Mouse (Mus musculus): ENCODE measurements around the gene Calhm3. TPM values are rescaled to one million over a fixed set of nuclear protein-coding genes. Genes with fewer than 3 reads are reported as not detected.
"Not testable (repeated sequence)": the region's sequence is repeated elsewhere in the genome, so short reads cannot be mapped to it uniquely, and the experiment has no call there.

Gene Calhm3
- polyA plus RNA-seq, 1 experiment, result not detected

- H3K4me3 ChIP-seq (ENCODE audit: insufficient read depth, low read depth, low read length), result no peak overlapping the region
- H3K27ac ChIP-seq (replicated peaks; ENCODE audit: low read depth, low read length), result no peak overlapping the region
- H3K4me1 ChIP-seq (ENCODE audit: control insufficient read depth, insufficient read depth, insufficient read length, low read length), result no peaks in the 10 kb centered on the region
Observed at GRCm38 (mm10) chr19:47149854-47150253, 7.7 kb downstream of the Calhm3 start.

- Histone ChIP-seq H3K4me3 (ENCODE audit: insufficient read depth, low read depth, low read length) (no peak overlapping the region), H3K27ac (replicated peaks; ENCODE audit: low read depth, low read length) (no peak overlapping the region), H3K4me1 (ENCODE audit: control insufficient read depth, insufficient read depth, insufficient read length, low read length) (no peaks in the 10 kb centered on the region)
Observed at GRCm38 (mm10) chr19:47148267-47148847, 9.2 kb downstream of the Calhm3 start.

DNA sequence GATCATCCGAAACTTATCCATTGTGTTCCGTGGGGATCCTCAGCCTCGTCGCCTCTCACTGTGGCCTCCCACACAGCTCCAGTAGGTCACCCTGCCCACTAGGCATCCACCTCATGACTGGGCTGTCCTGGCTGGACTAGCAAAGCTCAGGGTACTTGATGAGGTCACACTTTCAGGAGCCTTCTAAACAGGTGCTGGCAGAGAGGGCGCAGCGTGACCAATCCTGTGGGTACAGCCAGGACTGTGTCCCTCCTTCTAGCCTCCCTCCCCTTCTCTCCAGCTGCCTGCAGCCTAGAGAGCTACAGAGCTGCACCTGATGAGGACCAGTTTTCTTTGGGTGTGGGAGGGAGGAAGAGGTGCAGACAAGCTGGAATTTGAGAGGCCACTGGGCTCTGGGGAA lies 13.4 kb downstream of the Calhm3 start, which contains the start of gene Calhm1:
TSS of gene Calhm1 (minus strand) at position 101 of the 400 bp plus-strand sequence.
- Histone ChIP-seq H3K4me3 (ENCODE audit: insufficient read depth, low read depth, low read length) (no peak within 1 kb of the TSS), H3K4me1 (ENCODE audit: control insufficient read depth, insufficient read depth, insufficient read length, low read length) (no peaks in the 10 kb centered on the region), H3K27ac (replicated peaks; ENCODE audit: low read depth, low read length) (no peak within 1 kb of the TSS)

- Histone ChIP-seq H3K4me3 (ENCODE audit: insufficient read depth, low read depth, low read length) (no peak overlapping the region), H3K4me1 (ENCODE audit: control insufficient read depth, insufficient read depth, insufficient read length, low read length) (no peaks in the 10 kb centered on the region), H3K27ac (replicated peaks; ENCODE audit: low read depth, low read length) (no peak overlapping the region)
Observed at GRCm38 (mm10) chr19:47142438-47142837, 15.1 kb downstream of the Calhm3 start.

DNA sequence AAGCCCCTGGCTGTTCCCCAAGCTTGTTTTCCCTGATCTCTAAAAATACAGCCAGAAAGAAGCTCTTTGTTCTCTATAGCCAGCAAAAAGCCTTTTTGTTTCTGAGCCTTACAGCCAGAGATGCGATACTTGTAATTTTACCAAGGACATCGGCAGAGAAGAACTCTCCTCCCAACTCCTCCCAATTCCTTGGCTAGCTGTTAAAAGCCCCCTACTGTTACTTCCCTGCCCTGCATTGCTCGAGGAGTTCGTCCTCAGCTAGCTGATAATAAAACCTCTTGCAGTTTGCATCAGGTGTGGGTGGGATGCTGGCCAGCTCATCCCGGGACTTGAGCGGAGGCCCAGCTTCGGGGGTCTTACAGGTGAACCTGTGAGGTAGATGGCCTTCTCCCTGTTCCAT lies 18.0 kb downstream of the Calhm3 start:
- H3K4me3 ChIP-seq (ENCODE audit: insufficient read depth, low read depth, low read length); H3K27ac ChIP-seq (replicated peaks; ENCODE audit: low read depth, low read length): not testable (repeated sequence)
- peaks cover 10% of the 10 kb centered on the region for H3K4me1 ChIP-seq (ENCODE audit: control insufficient read depth, insufficient read depth, insufficient read length, low read length)

DNA sequence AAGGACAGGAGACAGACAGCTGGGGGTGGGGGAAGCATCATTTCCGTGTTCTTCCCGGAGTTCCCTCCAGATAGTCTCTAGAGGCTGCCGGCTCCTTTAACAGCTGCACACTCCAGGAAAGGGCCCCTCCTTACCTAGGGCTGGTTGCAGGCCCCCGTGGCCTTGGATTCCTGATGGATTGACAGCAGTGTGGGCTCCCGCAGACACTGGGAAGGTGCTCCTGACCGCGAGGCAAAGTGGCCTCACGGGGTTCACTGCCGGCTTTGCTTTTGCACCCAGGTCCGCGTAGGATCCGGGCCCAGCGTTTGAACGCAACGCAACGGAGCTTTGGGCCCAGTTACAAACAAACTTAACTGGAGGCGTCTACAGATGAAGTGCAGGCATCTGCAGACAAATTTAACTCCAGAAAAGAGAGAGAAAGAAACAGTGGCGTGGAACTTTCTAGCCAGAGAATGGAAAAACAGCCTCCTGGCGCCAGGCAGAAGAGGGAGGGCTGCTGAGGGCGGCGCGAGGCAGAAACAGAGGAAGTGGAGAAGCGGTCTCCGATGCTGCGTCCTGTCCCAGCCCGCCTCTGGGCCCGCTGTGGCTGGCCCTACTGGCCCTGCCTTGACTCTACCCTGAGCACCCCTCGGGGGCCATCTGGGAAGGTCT lies 19.7 kb downstream of the Calhm3 start, which contains the start of gene Calhm2:
TSS of gene Calhm2 (minus strand) at position 524 of the 651 bp plus-strand sequence.
- Histone ChIP-seq H3K4me3 (ENCODE audit: insufficient read depth, low read depth, low read length) (peak within 1 kb of the TSS; percentile 67), H3K27ac (replicated peaks; ENCODE audit: low read depth, low read length) (peak within 1 kb of the TSS; percentile 86), H3K4me1 (ENCODE audit: control insufficient read depth, insufficient read depth, insufficient read length, low read length) (peaks cover 10% of the 10 kb centered on the region)

DNA sequence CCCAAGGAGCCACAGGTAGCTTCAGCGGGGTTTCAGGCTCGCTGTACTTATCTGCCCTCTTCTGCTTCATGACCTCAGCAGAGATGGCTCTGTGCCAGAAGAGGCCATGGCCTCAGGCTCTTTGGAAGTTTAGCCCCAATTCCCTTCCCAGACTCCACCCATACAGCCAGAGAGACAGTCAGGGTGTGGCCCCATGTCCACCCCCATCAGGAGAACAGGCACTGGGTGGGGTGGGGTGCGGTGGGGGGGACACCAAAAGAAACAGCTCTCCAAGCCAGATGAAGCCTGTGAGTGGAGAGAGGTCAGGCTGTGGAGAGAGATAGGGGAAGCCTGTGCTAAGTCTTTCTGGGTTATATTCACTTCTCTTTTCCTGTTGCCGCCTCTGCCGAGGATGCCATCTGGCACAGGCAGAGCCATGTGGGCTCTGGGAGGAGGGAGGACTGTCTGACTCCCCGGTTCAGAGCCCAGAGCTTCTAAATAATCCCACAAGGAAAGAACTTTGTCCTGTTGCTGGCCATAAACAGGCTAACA lies 20.4 kb downstream of the Calhm3 start:
- Histone ChIP-seq H3K27ac (replicated peaks; ENCODE audit: low read depth, low read length) (peak overlapping the region; percentile 83), H3K4me3 (ENCODE audit: insufficient read depth, low read depth, low read length) (peak overlapping the region; percentile 67), H3K4me1 (ENCODE audit: control insufficient read depth, insufficient read depth, insufficient read length, low read length) (peaks cover 10% of the 10 kb centered on the region)

DNA sequence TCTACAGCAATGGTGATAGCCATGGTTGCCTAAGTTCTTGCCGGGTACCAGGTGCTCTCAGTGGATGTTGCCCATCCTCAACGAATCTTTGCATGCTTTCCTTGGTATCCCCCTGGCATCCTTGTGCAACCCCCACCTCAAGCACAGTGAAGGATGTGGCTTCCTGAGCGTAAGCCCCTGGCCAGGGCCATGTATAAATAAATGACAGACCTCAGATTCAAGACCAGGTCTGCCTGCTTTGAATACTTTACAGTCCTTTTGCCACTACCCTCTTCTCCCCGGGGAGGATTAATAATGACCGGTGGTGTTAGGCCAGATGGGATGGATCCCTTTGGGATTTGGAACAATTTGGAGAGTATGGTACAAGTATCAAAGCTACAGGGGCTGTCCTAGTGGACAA lies 21.4 kb downstream of the Calhm3 start:
- H3K27ac ChIP-seq (replicated peaks; ENCODE audit: low read depth, low read length), result no peak overlapping the region
- H3K4me3 ChIP-seq (ENCODE audit: insufficient read depth, low read depth, low read length), result no peak overlapping the region; the same call in 1 of the 2 replicates
- peaks cover 10% of the 10 kb centered on the region for H3K4me1 ChIP-seq (ENCODE audit: control insufficient read depth, insufficient read depth, insufficient read length, low read length)

GRCm38 (mm10) chr19:47135568-47135967 lies 22.0 kb downstream of the Calhm3 start:
- no peak overlapping the region for H3K4me3 ChIP-seq (ENCODE audit: insufficient read depth, low read depth, low read length)
- H3K4me1 ChIP-seq (ENCODE audit: control insufficient read depth, insufficient read depth, insufficient read length, low read length), result peaks cover 10% of the 10 kb centered on the region

GRCm38 (mm10) chr19:47133161-47133560 lies 24.4 kb downstream of the Calhm3 start:
- Histone ChIP-seq H3K27ac (replicated peaks; ENCODE audit: low read depth, low read length) (no peak overlapping the region), H3K4me3 (ENCODE audit: insufficient read depth, low read depth, low read length) (no peak overlapping the region), H3K4me1 (ENCODE audit: control insufficient read depth, insufficient read depth, insufficient read length, low read length) (peaks cover 10% of the 10 kb centered on the region)

More at GRCm38 (mm10) chr19:47135568-47135967, 22.0 kb downstream of the Calhm3 start:
- H3K27ac ChIP-seq (replicated peaks; ENCODE audit: low read depth, low read length), result no peak overlapping the region

- H3K27ac ChIP-seq (replicated peaks; ENCODE audit: low read depth, low read length), result no peak overlapping the region
- H3K4me3 ChIP-seq (ENCODE audit: insufficient read depth, low read depth, low read length), result no peak overlapping the region
- peaks cover under 1% of the 10 kb centered on the region; the same call in 1 of the 2 replicates for H3K4me1 ChIP-seq (ENCODE audit: control insufficient read depth, insufficient read depth, insufficient read length, low read length)
Observed at GRCm38 (mm10) chr19:47130551-47131125, 26.9 kb downstream of the Calhm3 start.

GRCm38 (mm10) chr19:47128835-47129234 lies 28.7 kb downstream of the Calhm3 start:
- H3K4me1 ChIP-seq (ENCODE audit: control insufficient read depth, insufficient read depth, insufficient read length, low read length), result no peaks in the 10 kb centered on the region
- no peak overlapping the region for H3K27ac ChIP-seq (replicated peaks; ENCODE audit: low read depth, low read length)
- H3K4me3 ChIP-seq (ENCODE audit: insufficient read depth, low read depth, low read length), result no peak overlapping the region

GRCm38 (mm10) chr19:47128164-47128563 lies 29.4 kb downstream of the Calhm3 start:
- no peak overlapping the region for H3K4me3 ChIP-seq (ENCODE audit: insufficient read depth, low read depth, low read length)

DNA sequence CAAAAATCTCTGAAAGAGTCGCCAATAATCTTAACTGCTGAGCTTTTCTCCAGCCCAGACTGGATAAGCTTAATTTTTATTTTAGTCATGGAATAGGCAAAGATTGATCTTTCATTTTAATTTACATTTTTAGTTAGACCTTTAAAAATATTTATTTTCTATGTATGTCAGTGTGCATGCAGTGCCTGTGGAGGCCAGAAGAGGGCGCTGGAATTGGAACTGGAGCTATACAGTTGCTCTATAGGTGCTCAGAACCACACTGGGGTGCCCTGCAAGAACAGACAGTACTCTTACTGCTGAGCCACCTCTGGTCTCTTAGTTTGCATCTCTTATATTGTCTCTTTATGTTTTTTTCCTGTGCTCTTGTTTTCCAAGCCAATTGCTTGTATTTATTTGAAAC lies 34.8 kb downstream of the Calhm3 start:
- Histone ChIP-seq H3K4me3 (ENCODE audit: insufficient read depth, low read depth, low read length) (no peak overlapping the region), H3K4me1 (ENCODE audit: control insufficient read depth, insufficient read depth, insufficient read length, low read length) (no peaks in the 10 kb centered on the region)

More at GRCm38 (mm10) chr19:47128164-47128563, 29.4 kb downstream of the Calhm3 start:
- no peak overlapping the region for H3K27ac ChIP-seq (replicated peaks; ENCODE audit: low read depth, low read length)
- no peaks in the 10 kb centered on the region for H3K4me1 ChIP-seq (ENCODE audit: control insufficient read depth, insufficient read depth, insufficient read length, low read length)

GRCm38 (mm10) chr19:47121054-47121453 lies 36.5 kb downstream of the Calhm3 start:
- no peak overlapping the region for H3K27ac ChIP-seq (replicated peaks; ENCODE audit: low read depth, low read length)
- no peak overlapping the region for H3K4me3 ChIP-seq (ENCODE audit: insufficient read depth, low read depth, low read length)
- H3K4me1 ChIP-seq (ENCODE audit: control insufficient read depth, insufficient read depth, insufficient read length, low read length), result no peaks in the 10 kb centered on the region

More for the DNA sequence above, 34.8 kb downstream of the Calhm3 start:
- H3K27ac ChIP-seq (replicated peaks; ENCODE audit: low read depth, low read length), result no peak overlapping the region

All from brown adipose tissue, adult 24 weeks (tissue).